Mouse (Mus musculus) bone marrow, adult 2 months (tissue): ENCODE measurements around the gene Cir1. TPM values are rescaled to one million over a fixed set of nuclear protein-coding genes. Genes with fewer than 3 reads are reported as not detected.

Experiments used
- H3K27ac ChIP-seq: fragments of 200-500 bp; 2 replicates; pipeline ENCODE4 v1.5.1; 2012; ENCODE audit warnings: low read depth, mild to moderate bottlenecking, control low read depth, inconsistent platforms, low read length; ENCODE audit not compliant: control insufficient read depth, poor library complexity, insufficient read depth
- H3K4me1 ChIP-seq: fragments of 200-500 bp; 2 replicates; pipeline ENCODE4 v1.6.1; 2011; ENCODE audit warnings: low read length; ENCODE audit not compliant: control insufficient read depth, insufficient read depth
- H3K4me3 ChIP-seq: fragments of 200-500 bp; replicated peaks from 2 replicates; pipeline ENCODE3; 2011; ENCODE audit warnings: mild to moderate bottlenecking, low read depth, low read length, control low read depth; ENCODE audit not compliant: control insufficient read depth
- CTCF ChIP-seq: fragments of 200-500 bp; IDR thresholded peaks from 2 replicates; pipeline ENCODE4 v1.5.1; 2011; ENCODE audit warnings: low read length, control low read depth; ENCODE audit not compliant: control insufficient read depth, insufficient read depth
- POLR2A ChIP-seq: fragments of 200-500 bp; IDR thresholded peaks from 2 replicates; pipeline ENCODE4 v1.6.1; 2011; ENCODE audit warnings: low read depth, mild to moderate bottlenecking, control low read depth, low read length, borderline replicate concordance; ENCODE audit not compliant: control insufficient read depth
- WGBS: fragments of 180-500 bp; shearing (Covaris S2); methylation state at CpG from one replicate; pipeline ENCODE4 v1.1.7; 2018; 5-methylcytosine and 5-hydroxymethylcytosine counted together
- polyA plus RNA-seq: library from polyadenylated mRNA; stranded (reverse); fragments of >200 nt; gene quantifications from 2 replicates; pipeline ENCODE4 v1.2.4, GENCODE M21; 2011; ENCODE audit warnings: low replicate concordance; ENCODE audit not compliant: missing spikeins, insufficient read depth, insufficient read length

The Cir1 gene
- polyA plus RNA-seq, 1 experiment, result 23.3 TPM

DNA sequence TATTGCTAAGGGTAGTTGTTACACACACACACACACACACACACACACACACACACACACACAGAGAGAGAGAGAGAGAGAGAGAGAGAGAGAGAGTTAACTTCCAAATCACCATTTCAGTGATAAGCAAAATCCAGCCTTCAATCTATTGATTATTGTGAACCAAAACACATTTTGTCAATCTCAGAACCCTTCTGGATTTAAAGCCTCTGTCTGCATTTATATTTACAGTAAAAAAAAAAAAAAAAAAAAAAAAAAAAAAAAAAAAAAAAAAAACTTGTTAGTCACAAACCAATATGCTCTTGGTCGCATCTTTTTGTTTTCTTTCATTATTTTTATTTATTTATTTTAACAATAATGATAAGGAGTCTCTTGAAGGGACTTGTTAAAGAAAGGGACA is 45.9 kb downstream of the Cir1 start:
- no peak overlapping the region for H3K27ac ChIP-seq
- 41% methylated on average over 1 of the region's 1 CpGs for WGBS
- no peak overlapping the region for H3K4me3 ChIP-seq
- no peaks in the 10 kb centered on the region for H3K4me1 ChIP-seq
- TF ChIP-seq POLR2A (no peak), CTCF (no peak)

DNA sequence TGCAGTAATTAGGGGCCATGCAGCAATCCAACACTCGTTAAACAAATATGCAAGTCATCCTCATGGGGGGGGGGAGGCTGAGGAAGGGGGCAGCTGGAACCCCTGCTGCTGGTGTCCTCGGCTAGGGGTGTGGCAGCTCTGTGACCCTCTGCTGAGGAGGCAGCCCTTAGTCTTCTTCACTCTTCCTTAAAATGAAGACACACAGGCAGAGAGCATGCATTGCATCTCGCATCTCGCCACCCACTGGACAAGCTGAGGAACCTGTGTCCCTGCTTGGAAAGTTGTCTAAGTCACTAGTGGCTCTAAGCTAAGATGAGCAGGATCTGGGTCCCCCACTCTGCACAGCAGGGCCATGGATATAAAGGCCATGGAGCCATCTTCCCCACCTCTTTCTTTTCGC is 46.5 kb downstream of the Cir1 start:
- H3K4me3 ChIP-seq, result no peak overlapping the region
- TF ChIP-seq CTCF (no peak), POLR2A (no peak)
- 7% methylated on average over 5 of the region's 5 CpGs for WGBS
- H3K4me1 ChIP-seq, result no peaks in the 10 kb centered on the region
- H3K27ac ChIP-seq, result no peak overlapping the region

DNA sequence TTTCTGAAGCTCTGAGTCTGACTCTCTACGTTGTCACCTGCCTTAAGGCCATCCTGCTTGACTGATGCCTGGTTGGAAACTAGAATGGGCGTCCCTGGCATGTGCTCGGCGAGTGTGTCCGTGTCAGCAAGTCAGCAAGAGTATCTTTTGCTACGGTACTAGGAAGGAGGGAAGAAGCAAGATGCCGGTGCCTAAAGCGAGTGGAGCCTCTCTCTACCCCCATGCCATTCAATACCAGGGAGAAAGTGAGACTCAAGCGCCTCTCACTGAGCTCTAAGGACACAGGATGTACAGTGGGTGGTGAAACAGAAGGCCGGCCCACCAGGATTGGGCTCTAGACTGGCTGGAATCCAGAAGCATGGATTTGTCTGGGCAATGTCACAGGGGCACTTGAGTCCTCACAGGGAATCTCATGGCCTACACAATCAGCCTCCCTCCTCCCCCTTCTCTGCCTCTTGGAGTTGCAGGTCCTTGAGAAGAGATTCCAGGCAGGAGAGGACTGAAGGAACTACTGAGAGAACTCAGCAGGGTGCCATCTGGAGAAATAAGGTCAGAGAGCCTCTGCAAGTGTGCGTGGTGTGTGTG is 47.8 kb downstream of the Cir1 start:
- H3K27ac ChIP-seq, result no peak overlapping the region
- TF ChIP-seq CTCF (no peak), POLR2A (no peak)
- H3K4me1 ChIP-seq, result no peaks in the 10 kb centered on the region
- H3K4me3 ChIP-seq, result no peak overlapping the region
- WGBS, result 9% methylated on average over 11 of the region's 11 CpGs

DNA sequence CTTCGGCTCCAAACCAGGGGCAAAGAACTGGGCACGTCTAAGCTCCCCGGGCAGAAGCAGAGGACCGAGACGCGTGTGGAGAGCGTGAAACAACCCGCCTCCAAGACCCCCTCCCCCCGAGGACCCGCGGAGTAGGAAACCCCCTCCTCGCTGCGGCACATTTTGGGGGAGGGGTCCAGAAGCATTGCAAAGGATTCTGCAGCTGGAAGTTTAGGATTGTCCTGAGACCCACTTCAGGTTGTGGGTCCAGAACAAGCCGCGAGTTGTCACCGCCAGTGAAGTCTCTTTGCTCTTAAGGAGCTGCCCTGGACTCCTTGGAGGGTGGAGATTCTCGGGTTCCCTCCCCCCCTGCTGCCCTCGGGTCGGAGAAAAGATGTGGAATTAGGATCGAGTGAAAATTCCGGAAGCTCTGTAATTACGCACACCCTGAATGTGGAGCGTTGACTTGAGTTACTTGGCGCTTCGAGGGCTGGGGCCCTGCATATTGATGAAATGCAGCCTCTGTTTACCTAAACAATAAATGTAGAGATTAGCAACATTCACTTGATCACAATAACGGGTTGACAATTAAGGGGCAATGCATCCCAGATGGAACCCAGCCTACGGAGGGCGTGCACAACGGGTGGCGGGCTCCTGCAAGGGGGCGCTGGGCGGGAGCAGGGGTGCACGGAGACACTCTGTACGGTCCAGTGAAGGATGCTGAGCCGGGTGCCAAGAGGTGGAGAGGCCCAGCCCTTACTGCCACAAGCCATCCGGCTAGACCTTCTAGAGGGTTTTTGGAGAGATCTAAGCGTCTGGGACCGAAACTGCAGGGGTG is 48.5 kb downstream of the Cir1 start:
- WGBS, result 5% methylated on average over 38 of the region's 38 CpGs
- H3K4me3 ChIP-seq, result no peak overlapping the region
- no peaks in the 10 kb centered on the region for H3K4me1 ChIP-seq
- H3K27ac ChIP-seq, result no peak overlapping the region; the same call in 1 of the 2 replicates
- TF ChIP-seq POLR2A, result no peak
- TF ChIP-seq CTCF, result no peak

DNA sequence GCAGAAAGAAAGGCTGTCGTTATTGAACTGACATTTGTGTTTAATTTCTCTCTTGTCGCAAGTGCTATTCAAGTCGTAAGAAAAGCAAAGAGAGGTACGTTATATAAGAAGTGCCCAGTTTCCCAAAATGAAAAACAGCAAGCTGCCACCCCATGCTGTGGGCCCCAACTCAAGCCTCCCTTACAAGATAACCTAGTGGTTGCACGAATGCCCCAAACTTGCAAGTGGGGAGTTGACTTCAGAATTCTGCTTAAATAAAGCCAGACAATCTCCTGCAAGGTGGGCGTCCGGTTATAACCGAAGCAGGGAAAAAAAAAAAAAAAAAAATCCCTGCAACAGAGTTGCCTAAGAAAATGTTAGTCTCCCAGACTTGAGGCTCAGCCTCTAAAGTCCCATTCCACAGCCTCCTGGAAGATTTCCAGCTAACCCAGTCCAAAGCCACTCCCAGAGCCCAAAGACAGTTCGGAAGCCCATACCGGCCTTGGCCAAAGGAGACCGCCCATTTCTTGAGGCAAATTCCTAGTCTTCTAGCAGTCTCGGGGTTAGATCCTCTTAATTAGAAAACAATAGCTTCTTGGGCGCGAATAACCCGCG is 49.2 kb downstream of the Cir1 start:
- Histone ChIP-seq H3K27ac (no peak overlapping the region; the same call in 1 of the 2 replicates), H3K4me3 (no peak overlapping the region), H3K4me1 (no peaks in the 10 kb centered on the region)
- no peak for TF ChIP-seq CTCF
- no peak for TF ChIP-seq POLR2A
- WGBS, result 14% methylated on average over 16 of the region's 16 CpGs

DNA sequence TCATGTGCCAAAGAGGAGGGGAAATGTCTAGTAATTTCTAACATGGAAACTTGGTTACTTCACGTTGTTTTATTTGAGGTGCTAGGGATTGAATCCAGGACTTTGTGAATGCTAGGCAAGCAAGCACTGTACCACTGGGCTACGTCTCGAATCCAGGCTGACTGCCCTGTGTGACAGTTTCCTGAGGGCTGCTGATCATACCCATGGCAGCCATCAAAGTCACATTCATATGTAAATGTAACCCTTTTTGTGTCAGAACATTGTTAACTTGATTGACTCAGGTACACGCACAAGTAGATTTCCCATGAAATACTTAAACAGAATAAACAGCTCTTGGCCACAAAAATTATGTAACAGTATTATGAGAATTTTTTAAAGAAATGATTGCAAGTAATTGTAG is 63.8 kb downstream of the Cir1 start:
- TF ChIP-seq POLR2A (no peak), CTCF (no peak)
- Histone ChIP-seq H3K27ac (no peak overlapping the region), H3K4me3 (no peak overlapping the region), H3K4me1 (no peaks in the 10 kb centered on the region)
- WGBS, result 85% methylated on average over 4 of the region's 4 CpGs

DNA sequence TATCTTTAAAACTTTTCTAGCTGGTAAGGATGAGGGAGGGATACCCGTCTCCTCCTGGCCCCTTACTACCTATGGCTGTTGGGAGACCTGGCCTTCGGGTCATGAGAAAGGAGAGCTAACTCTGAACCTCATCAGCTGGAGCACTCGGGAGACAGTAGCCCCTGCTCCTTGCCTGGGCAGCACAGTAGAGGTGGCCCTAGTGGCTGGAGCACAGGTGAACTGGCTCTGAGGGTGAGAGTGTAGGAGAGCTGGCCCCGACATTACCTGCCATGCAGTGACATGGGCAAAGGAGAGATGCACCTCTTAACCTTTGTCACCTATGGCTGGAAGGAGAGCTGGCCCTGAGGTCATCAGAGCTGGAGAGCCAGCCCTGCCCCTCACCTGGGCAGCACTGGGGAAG is 71.2 kb downstream of the Cir1 start:
- H3K27ac ChIP-seq, result no peak overlapping the region
- H3K4me3 ChIP-seq, result no peak overlapping the region
- WGBS, result 72% methylated on average over 4 of the region's 4 CpGs
- H3K4me1 ChIP-seq, result no peaks in the 10 kb centered on the region
- TF ChIP-seq CTCF, result no peak
- TF ChIP-seq POLR2A, result no peak

Other genes with a start within 250 kb of the Cir1 start
- 14.0 and 37.9 TPM in 2 replicates for gene Ola1, start 93.8 kb downstream of the Cir1 start, polyA plus RNA-seq
- gene Sp9, start 40.8 kb downstream of the Cir1 start, polyA plus RNA-seq, result not detected in 2 replicates
- gene Scrn3, start 100 bp downstream of the Cir1 start, polyA plus RNA-seq, result 25.6 and 33.7 TPM in 2 replicates
- 4.5 and 4.6 TPM in 2 replicates for gene Gpr155, start 73.9 kb upstream of the Cir1 start, polyA plus RNA-seq
- gene Wipf1, start 217.0 kb upstream of the Cir1 start, polyA plus RNA-seq, result 19.8 and 47.3 TPM in 2 replicates